Mouse (Mus musculus): Measurements from ENCODE around the gene Mapk10.
"Not testable (repeated sequence)": the region's sequence is repeated elsewhere in the genome, so short reads cannot be mapped to it uniquely, and the experiment has no call there.

The Mapk10 gene

GRCm38 (mm10) chr5:102952918-102953317 is 258.2 kb downstream of the Mapk10 start:
- DNase-seq (ENCODE audit: low read depth), result no peak

- DNase-seq (ENCODE audit: low read depth), result no peak
Observed at GRCm38 (mm10) chr5:102947061-102947711, 263.9 kb downstream of the Mapk10 start.

GRCm38 (mm10) chr5:102946625-102947024 is 264.5 kb downstream of the Mapk10 start:
- DNase-seq (ENCODE audit: low read depth), result no peak

DNA sequence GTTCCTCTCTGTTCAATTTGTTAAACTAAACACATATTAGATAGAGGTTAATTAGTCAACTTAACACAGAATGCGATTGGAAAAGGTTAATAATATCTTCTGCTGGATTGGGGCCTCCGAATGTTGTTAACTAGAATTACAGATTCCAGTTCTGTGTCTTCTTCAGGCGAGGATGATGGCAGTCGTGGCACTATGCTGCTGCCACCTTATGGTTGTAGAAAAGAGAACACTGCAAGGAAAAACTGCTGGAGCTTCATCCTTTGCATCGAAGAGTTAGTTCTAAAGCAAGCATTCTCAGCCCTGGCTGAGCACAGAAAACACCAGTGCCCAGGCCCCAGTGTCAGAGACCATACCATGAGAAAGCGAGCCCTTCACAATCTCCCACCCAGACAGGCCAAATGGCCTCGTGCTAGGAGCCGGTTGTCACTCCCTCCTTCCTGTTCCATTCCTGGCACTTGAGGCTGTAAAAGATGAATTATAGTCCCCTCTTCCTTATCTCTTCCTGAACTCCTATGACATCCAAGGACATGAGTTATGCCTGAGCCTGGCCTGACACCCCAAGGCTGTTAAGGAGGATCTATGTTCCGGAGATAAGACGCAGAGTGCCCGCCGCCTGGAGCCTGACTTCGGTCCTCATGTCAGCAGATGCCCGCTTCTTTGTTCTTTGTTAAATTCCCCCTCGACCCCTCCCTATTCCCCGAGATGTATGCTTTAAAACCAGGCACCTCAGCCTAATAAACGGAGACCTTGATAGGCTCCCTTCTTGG is 267.1 kb downstream of the Mapk10 start:
- DNase-seq (ENCODE audit: low read depth), result peak; percentile 26

- DNase-seq (ENCODE audit: low read depth), result no peak
Observed at GRCm38 (mm10) chr5:102930161-102930560, 281.0 kb downstream of the Mapk10 start.

DNA sequence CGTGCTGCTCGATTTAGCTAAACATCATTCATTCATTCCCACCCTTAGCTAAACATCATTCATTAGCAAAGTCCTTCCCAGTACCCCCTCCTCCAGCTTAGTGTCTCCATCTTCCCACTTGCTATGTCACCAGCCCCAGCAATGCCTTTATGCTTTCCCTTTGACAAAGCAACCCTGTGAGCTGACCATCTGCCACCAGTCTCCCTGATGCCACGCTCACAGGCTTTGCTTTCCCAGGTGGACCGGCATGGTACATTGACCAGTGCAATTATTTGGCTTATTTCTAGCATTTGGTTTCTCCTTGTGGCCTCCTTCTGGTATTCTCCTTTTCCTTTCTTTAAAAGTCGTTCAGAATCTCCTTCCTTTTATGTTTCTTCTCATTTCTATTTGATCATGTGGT is 284.3 kb downstream of the Mapk10 start:
- DNase-seq (ENCODE audit: low read depth), result no peak

DNA sequence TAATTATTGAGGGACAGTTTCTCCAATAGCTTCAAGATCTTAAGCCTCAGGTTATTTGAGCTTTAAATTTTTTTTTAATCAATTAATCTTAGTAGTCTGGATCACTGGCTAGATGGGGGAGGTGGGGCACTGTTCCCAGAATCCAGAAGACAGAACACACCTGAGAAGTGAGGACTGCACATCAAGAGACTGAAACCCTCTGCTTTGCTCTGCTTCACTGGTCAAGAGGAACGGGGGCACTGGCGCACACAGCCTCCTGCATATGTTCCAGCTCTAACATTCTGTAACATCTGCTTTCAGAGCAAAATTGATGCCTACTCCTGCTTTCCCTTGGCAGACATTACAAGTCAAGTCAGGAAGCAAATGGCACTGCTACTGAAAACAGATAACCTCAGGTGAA is 290.9 kb downstream of the Mapk10 start:
- DNase-seq (ENCODE audit: low read depth), result no peak

DNA sequence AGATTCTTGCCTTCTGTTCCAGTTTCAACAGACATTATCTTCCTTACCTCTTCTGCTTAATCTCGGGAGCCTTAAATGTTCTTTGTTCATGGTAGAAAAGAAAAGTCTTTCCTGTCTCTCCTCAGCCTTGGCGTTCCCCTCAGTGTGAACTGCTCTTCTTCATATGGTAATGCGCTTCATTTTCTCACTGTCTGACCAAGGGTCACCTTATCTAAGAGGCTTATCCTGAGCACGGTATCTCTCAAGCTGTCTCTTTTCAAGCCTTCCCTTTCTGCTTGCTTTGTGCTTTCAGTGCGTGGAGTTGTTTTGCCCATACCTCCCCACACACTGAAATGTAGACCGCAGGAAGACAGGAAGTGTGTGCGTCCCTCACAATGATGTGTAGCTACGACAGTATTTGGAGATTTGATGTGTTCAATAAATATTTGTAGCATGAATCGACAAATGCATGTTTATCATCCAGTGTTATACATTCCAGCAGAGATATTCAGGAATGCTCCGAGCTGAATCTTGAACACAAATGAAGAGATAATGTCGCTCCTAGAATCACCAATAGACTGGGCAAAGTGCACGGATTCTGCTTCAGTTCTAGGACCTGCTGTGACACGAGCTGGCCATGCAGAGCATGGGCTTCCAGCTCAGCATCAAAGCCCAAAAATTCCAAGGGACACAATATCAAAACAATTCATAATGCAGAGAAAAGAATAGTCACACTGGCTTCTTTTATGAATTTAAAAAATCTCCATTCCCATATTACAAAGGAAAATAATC is 305.5 kb downstream of the Mapk10 start:
- DNase-seq (ENCODE audit: low read depth), result no peak

GRCm38 (mm10) chr5:102904066-102904465 is 307.1 kb downstream of the Mapk10 start:
- DNase-seq (ENCODE audit: low read depth), result no peak

DNA sequence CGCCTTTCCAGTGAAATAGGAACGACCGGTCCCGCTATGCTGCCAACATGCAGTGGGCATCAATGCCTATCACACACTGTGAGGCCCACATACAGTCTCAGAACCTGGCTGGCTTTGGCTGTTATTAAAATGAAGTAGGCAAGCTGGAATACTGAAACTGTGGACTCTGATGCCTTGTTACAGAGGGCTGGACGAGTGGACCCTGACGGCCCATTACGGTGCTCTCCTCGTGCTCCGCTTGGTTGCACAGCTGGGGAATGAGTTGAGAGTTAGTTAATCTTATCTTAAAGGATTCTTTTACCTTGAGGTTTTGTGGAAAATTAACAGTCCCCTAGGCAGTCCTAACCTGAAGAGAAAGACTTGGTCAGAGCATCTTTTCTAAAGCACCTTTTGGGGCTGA is 307.6 kb downstream of the Mapk10 start:
- no peak for DNase-seq (ENCODE audit: low read depth)

DNA sequence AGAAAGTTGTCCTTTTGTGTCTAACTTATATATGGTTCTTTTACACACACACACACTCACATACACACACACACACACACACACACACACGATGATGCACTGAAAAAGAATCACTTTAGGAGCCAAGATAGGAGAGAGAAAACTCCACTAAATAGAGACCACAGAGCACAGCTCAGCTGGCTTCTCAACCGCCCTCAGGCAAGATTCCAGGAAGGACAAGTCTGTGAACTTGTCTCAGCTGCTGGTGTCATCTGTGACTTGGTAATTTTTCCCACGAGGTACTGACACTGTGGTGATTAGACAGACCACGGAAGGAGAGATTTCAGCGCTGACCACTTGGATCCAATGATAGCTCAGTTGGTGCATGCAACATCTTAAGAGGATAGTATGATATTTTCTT is 310.0 kb downstream of the Mapk10 start:
- no peak for DNase-seq (ENCODE audit: low read depth)

GRCm38 (mm10) chr5:102899680-102900215 is 311.4 kb downstream of the Mapk10 start:
- no peak for DNase-seq (ENCODE audit: low read depth)

DNA sequence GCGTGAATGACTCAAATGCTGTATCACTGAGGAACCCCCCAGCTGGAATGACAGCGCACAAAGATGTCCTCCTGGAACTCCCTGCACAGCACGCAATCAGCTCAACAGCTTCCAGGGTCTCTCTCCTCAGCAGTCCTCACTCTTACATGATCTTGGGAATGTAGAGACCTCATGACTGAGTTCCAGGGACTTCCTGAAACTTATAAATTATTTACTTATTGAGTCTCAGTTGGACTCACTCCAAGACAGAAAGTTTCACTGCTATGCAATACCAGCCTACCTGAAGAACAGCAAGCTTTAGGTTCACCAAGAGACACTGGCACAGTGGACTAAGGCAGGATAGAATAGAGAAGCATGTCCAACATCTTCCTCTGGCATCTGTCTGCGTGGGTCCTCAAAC is 312.8 kb downstream of the Mapk10 start:
- no peak for DNase-seq (ENCODE audit: low read depth)

DNA sequence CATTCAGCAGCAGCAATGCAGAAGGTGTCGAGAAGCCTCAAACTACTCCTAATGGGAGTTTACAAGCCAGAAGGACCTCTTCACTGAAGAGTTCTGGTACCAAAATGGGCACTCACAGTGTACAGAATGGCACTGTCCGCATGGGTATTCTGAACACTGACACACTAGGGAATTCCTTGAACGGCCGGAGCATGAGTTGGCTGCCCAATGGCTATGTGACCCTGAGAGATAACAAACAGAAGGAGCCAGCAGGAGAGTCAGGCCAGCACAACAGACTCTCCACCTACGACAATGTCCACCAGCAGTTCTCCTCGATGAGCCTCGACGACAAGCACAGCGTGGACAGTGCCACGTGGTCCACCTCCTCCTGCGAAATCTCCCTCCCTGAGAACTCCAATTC is 318.9 kb downstream of the Mapk10 start:
- no peak for DNase-seq (ENCODE audit: low read depth)

DNA sequence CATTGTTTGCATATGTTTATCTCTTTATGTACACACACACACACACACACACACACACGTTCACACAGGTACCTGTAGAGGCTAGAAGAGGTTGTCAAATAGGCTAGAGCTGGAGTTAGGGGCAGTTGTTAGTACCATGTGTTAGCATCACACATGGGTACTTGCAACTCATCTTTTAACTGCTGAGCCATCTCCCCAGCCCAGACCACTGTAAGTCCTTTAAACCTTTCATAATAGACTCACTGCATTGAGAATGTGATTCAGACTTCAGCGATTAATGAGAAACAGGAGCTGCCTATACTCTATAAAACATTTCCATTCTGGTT is 322.0 kb downstream of the Mapk10 start:
- no peak for DNase-seq (ENCODE audit: low read depth)

GRCm38 (mm10) chr5:102888482-102889162 is 322.5 kb downstream of the Mapk10 start:
- DNase-seq (ENCODE audit: low read depth), result no peak

- no peak for DNase-seq (ENCODE audit: low read depth)
Observed at GRCm38 (mm10) chr5:102875628-102876027, 335.5 kb downstream of the Mapk10 start.

GRCm38 (mm10) chr5:102874605-102875298 is 336.4 kb downstream of the Mapk10 start:
- peak; percentile 82 for DNase-seq (ENCODE audit: low read depth)

DNA sequence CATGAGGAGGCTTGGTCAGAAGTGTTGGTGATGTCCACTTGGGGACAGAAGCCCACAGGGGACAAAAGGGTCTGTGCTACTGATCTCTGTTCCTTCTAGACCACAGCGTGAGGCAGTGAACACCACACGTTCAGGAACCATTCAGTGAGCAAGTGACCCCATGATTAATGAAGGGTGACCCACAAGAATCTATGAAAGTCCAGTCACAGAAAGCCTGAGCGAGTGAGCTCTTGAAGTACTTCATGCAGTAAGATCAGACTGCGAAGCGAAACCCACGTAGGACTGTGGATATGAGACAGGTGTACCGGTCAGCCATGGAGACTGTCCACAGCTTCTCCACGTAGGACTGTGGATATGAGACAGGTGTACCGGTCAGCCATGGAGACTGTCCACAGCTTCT is 338.1 kb downstream of the Mapk10 start:
- DNase-seq (ENCODE audit: low read depth), result not testable (repeated sequence)

DNA sequence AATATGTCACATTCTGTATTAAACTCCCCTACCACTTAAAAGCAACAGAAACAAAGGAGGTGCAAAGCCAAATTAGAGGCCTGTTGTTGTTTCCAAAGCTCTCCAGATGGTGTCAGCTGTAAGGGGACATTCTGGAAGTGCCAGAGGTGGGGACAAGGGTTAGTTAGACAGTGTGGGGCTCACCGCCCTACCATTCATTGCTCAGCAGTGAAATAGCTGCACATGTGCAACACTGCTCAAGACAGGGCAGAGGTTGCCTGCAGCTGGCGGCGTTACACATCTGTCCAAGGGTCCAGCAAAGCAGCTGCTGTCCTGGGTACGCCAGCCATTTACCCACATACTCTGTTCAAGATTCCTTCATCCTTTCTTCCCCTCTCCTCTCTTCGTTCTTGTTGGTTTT is 342.9 kb downstream of the Mapk10 start:
- no peak for DNase-seq (ENCODE audit: low read depth)

GRCm38 (mm10) chr5:102859749-102860148 is 351.4 kb downstream of the Mapk10 start:
- DNase-seq (ENCODE audit: low read depth), result no peak

GRCm38 (mm10) chr5:102858047-102858446 is 353.1 kb downstream of the Mapk10 start:
- peak; percentile 61 for DNase-seq (ENCODE audit: low read depth)
